Mouse (Mus musculus) lung, postnatal 0 days (tissue): Measurements from ENCODE around the gene Abcb8. TPM values are rescaled to one million over a fixed set of nuclear protein-coding genes. Genes with fewer than 3 reads are reported as not detected.

ENCODE experiments used
- ATAC-seq: fragments of 200-750 bp; cut with Nextera tagmentation; 2 replicates; pipeline ENCODE4 v1.8.0; 2017; ENCODE audit warnings: moderate library complexity
- DNase-seq: peaks from one replicate; pipeline ENCODE4 v3.0.0-alpha.2; 2016; ENCODE audit warnings: low spot score
- H3K27ac ChIP-seq: fragments of 300-500 bp; sonication (generic); 2 replicates; pipeline ENCODE4 v1.5.1; 2014; ENCODE audit warnings: antibody characterized with exemption, mild to moderate bottlenecking, low read length, mixed read lengths
- H3K27me3 ChIP-seq: fragments of 300-500 bp; sonication (generic); replicated peaks from 2 replicates; pipeline ENCODE4 v1.6.1; 2014; ENCODE audit warnings: low read length, mixed read lengths; ENCODE audit not compliant: insufficient read depth
- H3K36me3 ChIP-seq: fragments of 300-500 bp; sonication (generic); 2 replicates; pipeline ENCODE4 v1.6.1; 2014; ENCODE audit warnings: low read length, mixed read lengths; ENCODE audit not compliant: insufficient read depth
- H3K4me1 ChIP-seq: fragments of 300-500 bp; sonication (generic); 2 replicates; pipeline ENCODE4 v1.6.1; 2014; ENCODE audit warnings: antibody characterized with exemption, low read depth, low read length, mixed read lengths; ENCODE audit not compliant: insufficient read depth
- H3K4me2 ChIP-seq: fragments of 300-500 bp; sonication (generic); replicated peaks from 2 replicates; pipeline ENCODE4 v1.6.1; 2014; ENCODE audit warnings: low read depth, mild to moderate bottlenecking, low read length, moderate library complexity, mixed read lengths
- H3K4me3 ChIP-seq: fragments of 300-500 bp; sonication (generic); 2 replicates; pipeline ENCODE4 v1.5.1; 2014; ENCODE audit warnings: low read depth, low read length
- H3K9ac ChIP-seq: fragments of 300-500 bp; sonication (generic); replicated peaks from 2 replicates; pipeline ENCODE4 v1.6.1; 2014; ENCODE audit warnings: low read depth, mild to moderate bottlenecking
- H3K9me3 ChIP-seq: fragments of 300-500 bp; sonication (generic); 2 replicates; pipeline ENCODE4 v1.6.1; 2016; ENCODE audit warnings: low read length, mixed read lengths
- CTCF ChIP-seq: IDR thresholded peaks from 2 replicates; pipeline ENCODE4 v1.5.1; 2016; ENCODE audit warnings: antibody characterized with exemption, mild to moderate bottlenecking
- EP300 ChIP-seq: IDR thresholded peaks from 2 replicates; pipeline ENCODE4 v1.6.1; 2016; ENCODE audit warnings: antibody characterized with exemption, mild to moderate bottlenecking, control low read depth
- WGBS: fragments of 180-500 bp; shearing (Covaris S2); extraction: QIAGEN DNeasy Blood & Tissue Kit; methylation state at CpG from one replicate; pipeline ENCODE4 v1.1.7; 2014; 5-methylcytosine and 5-hydroxymethylcytosine counted together
- polyA plus RNA-seq: library from polyadenylated mRNA; unstranded; fragments of >200 nt; fragmentation: Nextera tagmentation; extraction: Ambion mirVana; gene quantifications from 2 replicates; pipeline ENCODE4 v1.2.1, GENCODE M21; 2015

Gene Abcb8
- polyA plus RNA-seq, 1 experiment from 2014 or later = 25.6 TPM

- ATAC-seq (no peak), DNase-seq (no peak)
- Histone ChIP-seq H3K9ac (no peak overlapping the region), H3K4me1 (no peaks in the 10 kb centered on the region), H3K4me2 (no peak overlapping the region), H3K36me3 (no peaks in the 10 kb centered on the region), H3K9me3 (no peaks in the 10 kb centered on the region), H3K4me3 (no peak overlapping the region), H3K27ac (no peak overlapping the region), H3K27me3 (no peaks in the 10 kb centered on the region)
- 68% methylated on average over 7 of the region's 7 CpGs for WGBS
- TF ChIP-seq EP300 (no peak), CTCF (no peak)
Measured at GRCm38 (mm10) chr5:24374666-24375328, 18.7 kb upstream of the Abcb8 start.

GRCm38 (mm10) chr5:24378700-24379099 lies 14.8 kb upstream of the Abcb8 start:
- WGBS = 68% methylated on average over 2 of the region's 2 CpGs
- Histone ChIP-seq H3K4me3 (no peak overlapping the region), H3K9me3 (no peaks in the 10 kb centered on the region), H3K9ac (no peak overlapping the region), H3K4me1 (peaks cover 9% of the 10 kb centered on the region), H3K36me3 (no peaks in the 10 kb centered on the region), H3K27ac (no peak overlapping the region), H3K4me2 (no peak overlapping the region), H3K27me3 (no peaks in the 10 kb centered on the region)
- ATAC-seq (no peak), DNase-seq (no peak)
- TF ChIP-seq CTCF = no peak
- no peak for TF ChIP-seq EP300

- Histone ChIP-seq H3K36me3 (no peaks in the 10 kb centered on the region), H3K4me2 (no peak overlapping the region), H3K4me1 (peaks cover 14% of the 10 kb centered on the region), H3K27me3 (no peaks in the 10 kb centered on the region), H3K9ac (no peak overlapping the region), H3K27ac (no peak overlapping the region), H3K4me3 (no peak overlapping the region), H3K9me3 (no peaks in the 10 kb centered on the region)
- TF ChIP-seq CTCF (no peak), EP300 (no peak)
- DNase-seq (no peak), ATAC-seq (no peak)
- WGBS = 56% methylated on average over 4 of the region's 4 CpGs
Measured at GRCm38 (mm10) chr5:24379501-24379900, 14.0 kb upstream of the Abcb8 start.

GRCm38 (mm10) chr5:24380499-24380898 lies 13.0 kb upstream of the Abcb8 start:
- ATAC-seq = no peak

GRCm38 (mm10) chr5:24381486-24381885 lies 12.0 kb upstream of the Abcb8 start:
- TF ChIP-seq CTCF (no peak), EP300 (no peak)
- 59% methylated on average over 6 of the region's 6 CpGs for WGBS

More at GRCm38 (mm10) chr5:24380499-24380898, 13.0 kb upstream of the Abcb8 start:
- TF ChIP-seq EP300 = no peak
- no peak for TF ChIP-seq CTCF
- Histone ChIP-seq H3K4me2 (no peak overlapping the region), H3K9me3 (no peaks in the 10 kb centered on the region), H3K9ac (no peak overlapping the region), H3K36me3 (no peaks in the 10 kb centered on the region), H3K27ac (no peak overlapping the region), H3K27me3 (no peaks in the 10 kb centered on the region), H3K4me3 (no peak overlapping the region), H3K4me1 (peaks cover 14% of the 10 kb centered on the region)
- 86% methylated on average over 4 of the region's 4 CpGs for WGBS
- no peak for DNase-seq

GRCm38 (mm10) chr5:24381988-24382387 lies 11.5 kb upstream of the Abcb8 start:
- WGBS = 60% methylated on average over 2 of the region's 2 CpGs
- TF ChIP-seq EP300 (no peak), CTCF (no peak)
- H3K4me2 ChIP-seq = no peak overlapping the region

More at GRCm38 (mm10) chr5:24381486-24381885, 12.0 kb upstream of the Abcb8 start:
- no peak overlapping the region for H3K27ac ChIP-seq
- DNase-seq = no peak
- H3K36me3 ChIP-seq = no peaks in the 10 kb centered on the region
- H3K4me3 ChIP-seq = no peak overlapping the region
- H3K27me3 ChIP-seq = no peaks in the 10 kb centered on the region; the same call in 1 of the 2 replicates
- no peak for ATAC-seq
- H3K9me3 ChIP-seq = no peaks in the 10 kb centered on the region
- H3K4me1 ChIP-seq = peaks cover 14% of the 10 kb centered on the region
- H3K4me2 ChIP-seq = no peak overlapping the region
- H3K9ac ChIP-seq = no peak overlapping the region

More at GRCm38 (mm10) chr5:24381988-24382387, 11.5 kb upstream of the Abcb8 start:
- Histone ChIP-seq H3K4me3 (no peak overlapping the region), H3K27ac (no peak overlapping the region), H3K9ac (no peak overlapping the region), H3K4me1 (peaks cover 14% of the 10 kb centered on the region), H3K9me3 (no peaks in the 10 kb centered on the region), H3K36me3 (no peaks in the 10 kb centered on the region), H3K27me3 (no peaks in the 10 kb centered on the region; the same call in 1 of the 2 replicates)
- no peak for DNase-seq
- no peak for ATAC-seq
